Mouse (Mus musculus) liver, embryonic 14.5 days (tissue): ENCODE measurements around the gene Gm10135.

ENCODE experiments used
- CTCF ChIP-seq: IDR thresholded peaks from 2 replicates; pipeline ENCODE4 v1.5.1; 2016; ENCODE audit warnings: antibody characterized with exemption, low read depth, control low read depth
- EP300 ChIP-seq: IDR thresholded peaks from 2 replicates; pipeline ENCODE4 v1.6.1; 2016; ENCODE audit warnings: antibody characterized with exemption, low read depth

DNA sequence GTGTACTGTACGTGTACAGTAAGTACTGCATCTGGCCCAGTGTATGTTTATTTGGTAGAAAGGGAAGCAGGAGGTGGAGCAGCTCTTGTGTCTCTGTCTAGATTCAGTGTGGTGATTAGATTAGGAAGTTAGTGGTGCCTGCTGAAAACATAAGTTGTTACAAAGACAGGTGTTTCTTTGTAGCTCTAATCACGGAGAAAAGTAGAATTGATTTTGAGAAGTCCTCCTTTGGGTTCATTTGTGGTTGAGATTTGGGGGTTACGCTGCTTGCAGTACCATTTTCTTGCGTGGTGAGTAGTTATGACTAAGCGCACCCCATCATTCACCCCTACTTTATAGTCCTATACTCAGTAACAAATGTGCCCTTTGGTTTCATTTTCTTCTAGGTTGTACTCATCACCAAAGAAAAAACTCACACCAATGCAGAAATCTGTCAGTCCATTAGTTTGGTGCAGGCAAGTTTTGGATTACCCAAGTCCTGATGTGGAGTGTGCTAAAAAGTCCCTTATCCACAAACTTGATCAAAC lies 33.5 kb downstream of the Gm10135 start:
- no peak for TF ChIP-seq CTCF
- no peak for TF ChIP-seq EP300
